Mouse (Mus musculus): ENCODE results near the gene Dyx1c1.

DNA sequence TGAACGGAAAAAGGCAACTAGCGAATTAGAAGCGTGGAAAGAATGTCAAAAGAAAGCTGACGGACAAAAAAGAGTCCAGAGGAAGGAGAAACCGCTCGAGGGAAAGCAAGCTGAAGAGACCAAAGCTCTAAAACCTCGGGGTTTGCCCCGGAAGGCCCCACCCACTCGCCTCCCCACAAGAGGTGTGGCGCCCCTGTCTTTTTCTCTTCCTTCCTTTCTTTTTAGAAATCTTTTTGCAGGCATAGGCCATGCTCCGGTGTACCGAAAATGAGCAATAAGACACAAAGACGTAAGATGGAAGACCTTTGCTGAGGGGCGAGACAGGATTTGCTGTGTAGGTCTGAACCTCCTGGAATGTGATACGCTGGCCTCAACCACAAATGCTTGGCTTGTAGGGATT lies 3.4 kb downstream of the Dyx1c1 start:
- TF ChIP-seq CTCF (IDR thresholded peaks at IDR 0.05; ENCODE audit: extremely low read depth, insufficient read length, insufficient replicate concordance, low read depth, low read length) (no peak), POLR2A (IDR thresholded peaks at IDR 0.05; ENCODE audit: low read depth, low read length) (no peak)
